Mouse (Mus musculus) adipocyte (in vitro differentiated cells): ENCODE measurements at regions not wholly inside any gene's neighbourhood (a gene's known extent, or its start where the extent isn't known, plus 50 kb on each side); places are given as distances from the start of the nearest gene placed in this dataset.
A peak's percentile ranks its signal among the peaks of the same experiment; 100 is the strongest.

Experiments used
- DNase-seq: peaks from one replicate; pipeline ENCODE4 v3.0.0-alpha.2; 2016; ENCODE audit warnings: low spot score

GRCm38 (mm10) chr2:103893159-103893740 lies 64.5 kb upstream of the Lmo2 start:
- DNase-seq: no peak

- DNase-seq: no peak
Observed at GRCm38 (mm10) chr2:103893805-103894204, 64.0 kb upstream of the Lmo2 start.

GRCm38 (mm10) chr2:103894981-103895676 lies 62.7 kb upstream of the Lmo2 start:
- DNase-seq: no peak

DNA sequence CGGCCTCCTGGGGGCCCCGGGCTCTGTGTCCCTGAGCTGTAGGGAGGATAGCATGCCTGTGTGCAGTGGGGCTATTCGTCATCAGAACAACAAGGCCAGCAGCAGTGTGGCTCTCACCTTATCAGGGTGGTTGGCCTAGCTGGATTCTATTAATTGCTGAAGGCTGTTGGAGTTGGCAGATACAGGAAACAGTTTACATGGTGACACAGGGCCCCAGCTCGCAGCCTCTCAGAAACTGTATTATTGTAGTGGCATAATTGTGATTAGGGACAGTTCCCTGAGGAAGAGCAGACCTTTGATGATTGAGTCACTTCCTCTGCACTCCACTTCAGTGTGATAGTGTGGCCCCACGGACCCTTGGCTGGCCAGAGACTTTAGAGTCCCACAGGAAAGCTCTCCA lies 61.6 kb upstream of the Lmo2 start:
- DNase-seq: no peak

- DNase-seq: no peak
Observed at GRCm38 (mm10) chr2:103896814-103897213, 61.0 kb upstream of the Lmo2 start.

DNA sequence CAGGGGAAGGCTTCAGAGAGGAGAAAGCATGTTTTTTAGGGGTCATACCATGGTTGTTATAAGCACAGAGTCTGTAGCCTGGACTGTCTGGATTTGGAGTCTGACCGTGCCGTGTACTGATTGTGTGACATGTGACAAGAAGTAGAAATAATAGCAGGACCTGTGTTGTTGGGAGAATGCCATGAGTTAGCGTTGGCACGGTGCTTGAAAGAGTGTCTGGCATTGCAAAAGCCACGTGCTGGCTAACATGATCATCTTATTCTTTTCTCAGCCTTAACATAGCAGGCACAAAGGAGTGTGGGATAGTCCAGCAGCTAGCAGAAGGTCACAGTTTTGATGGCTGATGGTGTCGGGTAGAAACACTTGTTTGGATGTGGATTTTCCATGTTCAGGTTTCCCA lies 58.1 kb upstream of the Lmo2 start:
- DNase-seq: no peak

- DNase-seq: no peak
Observed at GRCm38 (mm10) chr2:103900384-103900783, 57.4 kb upstream of the Lmo2 start.

DNA sequence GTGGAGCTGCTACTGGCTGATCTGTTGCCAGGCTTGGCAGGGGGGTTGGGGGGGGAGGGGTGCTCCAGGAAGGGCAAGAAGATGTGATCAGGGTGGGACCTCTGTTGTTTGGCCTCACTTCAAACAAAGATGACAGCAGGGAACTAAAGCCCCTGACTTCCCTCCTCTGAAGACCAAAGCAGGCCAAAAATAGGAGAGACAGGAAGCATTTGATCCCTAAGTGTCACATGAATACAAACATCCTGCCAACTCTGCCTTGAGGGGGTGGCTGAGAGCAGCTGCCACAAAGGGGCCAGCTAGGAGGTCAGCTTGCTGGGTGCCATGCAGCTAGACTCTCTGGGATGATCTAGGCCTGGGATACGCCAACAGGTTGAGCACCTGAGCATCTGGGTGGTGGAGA lies 56.3 kb upstream of the Lmo2 start:
- DNase-seq: no peak

DNA sequence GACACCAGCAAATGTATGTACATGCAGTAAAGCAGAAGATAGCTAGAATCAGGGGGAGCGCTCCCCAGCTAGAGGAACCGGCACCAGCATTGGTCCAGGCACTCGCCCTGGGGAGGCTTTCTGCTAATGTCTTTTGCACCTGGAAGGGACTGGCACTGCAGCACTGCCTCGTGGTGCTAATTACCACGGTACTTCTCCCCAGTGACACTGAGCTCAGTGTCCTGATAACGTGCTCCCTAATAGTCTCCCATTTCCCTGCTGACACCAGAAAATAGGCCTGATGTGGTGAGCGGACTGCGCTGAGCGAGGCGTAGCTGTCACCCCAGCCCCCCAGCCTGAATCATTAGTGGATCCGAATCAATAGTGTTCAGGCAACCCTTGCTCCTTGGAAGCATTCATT lies 55.0 kb upstream of the Lmo2 start:
- no peak for DNase-seq

DNA sequence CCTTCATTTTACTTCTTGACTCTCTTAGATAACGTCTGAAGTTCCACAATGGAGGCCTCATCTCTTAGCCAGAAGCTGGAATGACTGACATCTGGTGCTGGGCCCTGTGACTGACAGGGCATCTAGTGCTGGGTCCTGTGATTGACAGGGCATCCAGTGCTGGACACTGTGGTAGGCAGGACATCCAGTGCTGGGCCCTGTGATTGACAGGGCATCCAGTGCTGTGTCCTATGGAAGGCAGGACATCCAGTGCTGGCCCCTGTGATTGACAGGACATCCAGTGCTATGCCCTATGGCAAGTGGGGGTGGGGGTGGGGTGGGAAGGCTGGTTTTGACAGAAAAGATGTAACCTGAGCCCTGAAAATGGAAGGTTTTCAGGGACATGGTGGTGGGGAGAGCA lies 52.1 kb upstream of the Lmo2 start:
- no peak for DNase-seq

DNA sequence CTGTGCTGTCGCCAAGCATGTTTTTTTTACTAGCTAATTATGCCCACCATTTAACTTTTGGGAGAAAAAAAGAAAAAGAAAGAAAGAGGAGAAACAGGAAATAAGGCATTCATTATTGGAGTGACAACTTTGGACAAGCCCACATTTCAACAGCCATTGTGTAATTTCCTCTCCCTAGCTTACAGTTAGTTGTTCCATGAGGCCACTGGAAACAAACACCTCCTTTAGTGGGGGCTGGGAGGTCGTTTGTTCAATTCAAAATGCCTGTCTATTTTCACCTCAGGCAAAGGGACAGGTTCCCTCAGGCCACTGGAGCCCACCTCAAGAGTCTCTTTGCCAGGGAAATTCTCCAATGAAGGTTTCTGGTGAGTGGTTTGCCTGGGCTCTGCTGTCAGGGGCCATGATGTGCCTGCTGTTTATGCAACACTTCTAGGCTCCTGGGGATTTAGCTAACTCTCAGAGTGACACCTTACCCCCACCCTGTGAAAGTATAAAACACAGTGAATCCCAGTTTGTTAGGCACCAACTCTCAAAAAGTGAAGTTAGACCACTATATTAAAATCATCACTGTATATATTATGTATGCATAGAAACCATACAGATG lies 51.1 kb upstream of the Lmo2 start:
- DNase-seq: peak; percentile 36
